Mouse (Mus musculus) left cerebral cortex, adult 8-10 months (tissue): Measurements from ENCODE around the gene Miga1. TPM values are rescaled to one million over a fixed set of nuclear protein-coding genes. Genes with fewer than 3 reads are reported as not detected.
A peak's percentile ranks its signal among the peaks of the same experiment; 100 is the strongest.

Experiments used
- DNase-seq, 2 experiments: peaks; one replicate each; pipeline ENCODE4 v3.0.0; 2022; ENCODE audit warnings: low spot score in 2 of 2
- total RNA-seq, 4 experiments: library from RNA; stranded (reverse); gene quantifications; 2 replicates each; pipeline ENCODE4 v1.2.4; 2022

The Miga1 gene
- total RNA-seq, 4 experiments from 2014 or later: 82.5 to 93.1 (median 87.5) TPM

- no peak for DNase-seq
These were observed 52.4 kb downstream of the Miga1 start for GRCm38 (mm10) chr3:152287810-152288209.

DNA sequence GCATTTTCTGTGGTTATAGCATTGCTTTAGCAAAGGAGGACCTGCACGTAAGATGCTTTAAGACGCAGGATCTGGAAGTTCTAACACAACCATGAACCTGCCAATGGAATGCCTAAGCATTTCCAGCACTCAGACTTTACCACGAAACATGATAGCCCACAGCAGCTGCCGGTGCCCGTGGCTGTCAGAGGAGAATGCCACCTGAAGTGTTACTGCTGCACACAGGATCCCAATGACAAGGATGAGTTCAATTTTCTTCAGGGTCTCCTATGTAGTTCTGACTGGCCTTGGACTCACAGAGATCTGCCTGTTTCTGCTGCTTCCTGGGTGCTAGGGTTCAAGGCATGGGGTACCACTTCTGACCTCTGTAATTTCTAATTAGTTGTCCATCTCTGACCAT, 55.4 kb downstream of the Miga1 start:
- no peak for DNase-seq

GRCm38 (mm10) chr3:152284306-152284705, 55.9 kb downstream of the Miga1 start:
- DNase-seq: no peak

GRCm38 (mm10) chr3:152282126-152282525, 58.1 kb downstream of the Miga1 start:
- no peak for DNase-seq

- no peak for DNase-seq
These were observed 61.8 kb downstream of the Miga1 start for GRCm38 (mm10) chr3:152278431-152278830.

- no peak for DNase-seq
These were observed 62.3 kb downstream of the Miga1 start for GRCm38 (mm10) chr3:152277912-152278311.

- DNase-seq: no peak
These were observed 63.3 kb downstream of the Miga1 start for GRCm38 (mm10) chr3:152276935-152277334.

GRCm38 (mm10) chr3:152275008-152275407, 65.2 kb downstream of the Miga1 start:
- DNase-seq: no peak

- DNase-seq: no peak
These were observed 67.1 kb downstream of the Miga1 start for GRCm38 (mm10) chr3:152272974-152273685.

DNA sequence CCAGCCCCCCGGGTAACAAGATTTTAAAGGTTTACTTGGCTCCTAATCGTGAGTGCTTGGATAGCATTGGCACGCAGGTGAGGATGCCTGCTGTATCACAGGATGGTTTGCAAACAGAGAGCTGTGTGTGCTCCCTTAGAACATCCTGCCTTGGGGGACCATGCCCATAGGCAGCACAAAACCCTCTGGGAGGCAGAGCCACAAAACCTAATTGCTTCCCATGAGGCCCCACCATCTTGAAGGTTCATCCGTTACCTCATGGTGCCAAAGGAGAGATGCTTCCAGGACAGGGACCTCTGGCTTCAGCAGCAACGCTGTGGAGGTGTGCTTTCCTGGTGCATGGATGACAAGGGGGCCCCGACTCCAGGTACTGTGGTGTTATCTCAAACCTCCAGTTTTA, 68.3 kb downstream of the Miga1 start:
- no peak for DNase-seq

DNA sequence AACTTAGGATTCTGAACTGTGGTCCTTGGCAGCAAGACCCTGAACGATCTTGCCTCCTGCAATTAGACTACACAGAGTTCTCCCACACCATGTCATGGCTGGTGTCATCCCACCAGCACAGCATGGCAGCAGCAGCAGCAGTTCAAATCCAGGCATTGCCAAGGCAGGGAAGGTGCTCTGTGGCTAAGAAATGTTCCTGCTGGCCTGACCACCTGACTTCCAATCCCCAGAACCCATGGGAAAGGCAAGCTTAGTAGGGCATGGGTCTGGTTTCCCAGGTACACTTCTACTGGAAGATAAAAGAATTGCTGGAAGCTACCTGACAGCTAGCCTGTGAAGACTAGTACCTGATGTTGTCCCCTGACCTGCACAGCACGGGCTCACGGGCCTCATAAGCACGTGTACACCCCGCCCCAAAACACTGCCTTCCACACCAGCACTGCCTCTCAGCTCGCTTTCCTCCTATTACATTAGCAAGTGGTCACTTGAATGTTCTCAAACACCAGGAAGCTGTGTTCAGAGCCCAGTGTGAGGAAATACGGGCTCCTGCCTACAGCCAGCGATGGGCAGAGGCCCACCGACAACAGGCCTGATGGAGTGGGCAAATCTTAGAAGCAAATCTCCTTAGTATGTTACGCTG, 69.0 kb downstream of the Miga1 start:
- no peak for DNase-seq

DNA sequence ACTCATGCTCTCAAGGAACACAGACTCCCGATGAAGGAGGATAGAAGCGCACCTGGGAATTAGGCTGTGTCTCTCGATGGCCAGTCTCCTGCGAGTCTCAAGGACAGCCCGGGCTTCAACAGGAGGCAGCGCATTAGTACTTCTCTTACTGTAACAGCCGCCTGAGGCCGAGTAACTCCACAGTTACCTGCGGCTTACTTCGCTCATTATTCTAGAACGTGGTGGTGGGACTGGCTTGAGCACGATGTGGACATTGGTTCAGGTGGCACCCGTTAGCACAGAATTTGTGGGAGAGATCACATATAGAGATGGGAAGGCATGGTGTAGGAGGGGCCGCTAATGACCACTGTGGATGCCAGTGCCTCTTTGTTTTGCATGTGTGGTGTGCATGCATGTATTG, 72.1 kb downstream of the Miga1 start:
- DNase-seq: no peak

DNA sequence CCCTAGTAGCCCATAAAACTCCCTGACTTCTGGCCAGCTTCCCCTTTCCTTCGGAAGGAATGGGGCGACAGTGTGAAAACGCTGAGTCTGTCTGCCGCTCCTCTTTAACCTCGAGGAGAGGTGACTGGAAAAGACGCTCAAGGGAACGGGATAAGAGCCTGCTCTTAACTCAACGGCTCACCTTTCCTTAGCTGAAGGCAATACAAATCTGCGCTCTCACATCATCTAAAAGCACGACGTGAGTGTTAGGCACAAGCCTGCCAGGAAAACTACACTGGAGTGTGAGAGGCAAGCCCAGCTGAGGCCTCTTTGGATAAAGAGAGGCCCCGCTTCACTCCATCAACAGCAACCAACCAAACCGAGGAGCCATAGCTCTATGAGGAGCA, 74.2 kb downstream of the Miga1 start, which contains the start of gene Nexn:
TSS of gene Nexn (minus strand) at position 315 of the 386 bp plus-strand sequence.
- no peak for DNase-seq

GRCm38 (mm10) chr3:152265351-152266035, 74.7 kb downstream of the Miga1 start:
- DNase-seq: no peak

DNA sequence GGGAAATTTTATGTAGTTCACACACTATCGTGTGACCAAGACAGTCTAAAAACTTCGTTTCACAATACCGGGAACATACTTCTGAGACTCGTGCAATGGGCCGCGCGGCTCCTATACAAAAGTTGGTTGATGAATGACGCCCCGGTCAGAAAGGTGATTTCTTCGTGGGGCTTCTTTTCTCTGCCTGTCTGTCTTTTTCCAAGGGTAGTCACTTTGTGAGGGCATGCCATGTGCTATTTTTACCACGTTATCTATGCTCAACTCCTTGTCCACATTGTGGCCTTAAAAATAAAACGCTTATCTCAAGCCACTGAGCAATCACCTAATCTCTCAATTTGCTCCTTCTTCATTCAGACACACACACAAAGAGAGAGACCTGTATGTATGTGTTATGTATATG, 75.4 kb downstream of the Miga1 start:
- no peak for DNase-seq

DNA sequence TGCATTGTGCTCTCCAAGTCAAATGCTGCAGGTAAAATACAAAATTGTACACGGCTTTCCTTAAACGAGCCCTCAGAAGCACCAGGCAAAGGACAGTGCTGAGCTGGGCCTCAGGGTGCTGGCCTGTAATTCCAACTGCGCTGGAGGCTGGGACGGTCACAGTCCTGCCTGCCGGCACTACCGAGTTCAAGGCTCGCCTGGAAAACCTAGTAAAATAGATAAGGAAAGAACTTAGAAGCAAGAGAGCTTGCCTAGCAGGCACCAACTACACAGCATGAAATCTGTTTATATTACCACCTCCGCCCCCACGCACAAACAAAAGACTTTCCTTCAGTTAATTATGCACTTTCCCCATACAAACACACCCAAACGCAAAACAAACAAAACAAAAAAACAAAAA, 75.8 kb downstream of the Miga1 start:
- DNase-seq: no peak

DNA sequence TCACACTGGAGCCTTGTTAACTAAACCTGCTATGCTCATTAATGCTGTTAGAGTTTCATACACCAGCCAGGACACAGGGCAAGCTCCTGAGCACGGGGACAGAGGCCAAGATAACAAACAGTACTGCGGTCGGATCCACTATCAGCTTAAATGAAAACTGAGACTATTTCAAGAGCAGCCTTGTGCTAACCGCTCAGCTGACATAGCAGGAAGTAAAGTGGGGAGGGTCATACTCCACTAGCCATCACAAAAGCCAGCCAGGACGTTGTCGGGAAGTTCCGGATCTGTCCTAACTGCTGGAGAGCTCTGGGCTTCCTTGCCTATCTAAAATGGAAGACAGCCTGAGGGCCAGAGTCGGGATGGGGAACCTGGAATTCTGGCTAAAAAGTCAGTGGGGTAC, 78.3 kb downstream of the Miga1 start:
- DNase-seq: no peak

DNA sequence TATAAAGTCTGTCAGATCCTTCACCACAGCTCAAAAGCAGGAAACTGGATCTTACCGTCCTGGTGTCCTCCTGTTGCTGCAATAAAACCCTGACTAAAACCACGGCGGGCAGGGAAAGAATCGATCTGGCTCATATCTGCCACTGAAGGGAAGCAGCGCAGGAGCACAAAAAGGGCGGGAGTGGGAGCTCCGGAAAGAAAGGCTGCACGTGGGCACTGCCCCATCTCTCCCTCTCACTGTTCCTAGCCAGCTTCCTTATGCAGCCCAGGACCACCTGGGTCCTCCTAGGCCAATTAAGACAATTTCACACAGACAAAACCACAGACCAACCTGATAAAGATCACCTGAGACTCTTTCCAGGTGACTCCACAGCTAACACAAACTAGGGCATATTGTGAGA, 78.8 kb downstream of the Miga1 start:
- no peak for DNase-seq

DNA sequence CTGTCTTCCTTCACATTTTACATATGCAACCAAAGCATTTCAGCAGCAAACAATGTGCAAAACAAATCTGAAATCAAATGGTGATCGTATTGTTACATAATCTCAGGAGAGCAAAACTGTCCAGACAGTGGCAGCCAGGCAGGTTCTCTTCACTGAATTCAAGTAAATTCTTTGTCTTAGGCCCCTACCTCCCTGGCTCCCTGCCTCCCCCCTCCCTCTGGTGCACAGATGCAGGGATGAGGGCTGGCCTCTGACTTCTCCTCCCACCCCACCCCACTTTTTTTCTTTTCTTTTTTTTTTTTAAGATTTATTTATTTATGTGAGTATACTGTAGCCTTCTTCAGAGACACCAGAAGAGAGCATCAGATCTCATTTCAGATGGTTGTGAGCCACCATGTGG, 79.8 kb downstream of the Miga1 start:
- no peak for DNase-seq

DNA sequence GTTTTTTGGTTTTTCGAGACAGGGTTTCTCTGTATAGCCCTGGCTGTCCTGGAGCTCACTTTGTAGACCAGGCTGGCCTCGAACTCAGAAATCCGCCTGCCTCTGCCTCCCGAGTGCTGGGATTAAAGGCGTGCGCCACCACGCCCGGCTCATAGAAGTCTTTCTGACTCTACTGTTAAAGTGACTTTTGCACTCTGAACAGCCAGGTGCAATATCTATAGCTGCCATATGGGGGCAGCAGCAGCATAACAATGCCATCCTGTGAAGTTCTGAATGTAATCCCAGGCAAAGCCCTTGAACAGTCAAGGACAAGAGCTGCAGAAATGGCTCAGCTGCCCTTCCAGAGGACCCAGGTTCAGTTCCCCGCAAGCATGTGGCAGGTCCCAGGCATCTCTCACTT, 80.8 kb downstream of the Miga1 start:
- peak; percentile 35 to 64 for DNase-seq

DNA sequence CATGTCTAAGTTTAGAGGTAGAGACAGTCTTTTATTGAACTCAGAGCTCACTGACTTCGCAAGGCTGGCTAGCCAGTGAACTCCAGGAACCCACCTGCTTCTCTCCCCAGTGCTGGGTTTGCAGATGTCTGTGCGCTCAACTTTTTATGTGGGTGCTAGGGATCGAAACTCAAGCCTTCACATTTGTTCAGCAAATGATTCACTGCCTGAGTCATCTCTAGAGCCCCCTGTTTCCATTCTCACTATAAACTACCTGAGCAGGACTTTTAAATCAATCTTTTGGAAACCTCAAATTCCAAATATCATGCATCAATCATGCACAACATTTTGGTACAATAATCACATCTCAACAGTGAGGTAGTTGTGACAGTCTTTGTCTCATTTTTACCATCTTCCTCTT, 82.7 kb downstream of the Miga1 start:
- DNase-seq: no peak

DNA sequence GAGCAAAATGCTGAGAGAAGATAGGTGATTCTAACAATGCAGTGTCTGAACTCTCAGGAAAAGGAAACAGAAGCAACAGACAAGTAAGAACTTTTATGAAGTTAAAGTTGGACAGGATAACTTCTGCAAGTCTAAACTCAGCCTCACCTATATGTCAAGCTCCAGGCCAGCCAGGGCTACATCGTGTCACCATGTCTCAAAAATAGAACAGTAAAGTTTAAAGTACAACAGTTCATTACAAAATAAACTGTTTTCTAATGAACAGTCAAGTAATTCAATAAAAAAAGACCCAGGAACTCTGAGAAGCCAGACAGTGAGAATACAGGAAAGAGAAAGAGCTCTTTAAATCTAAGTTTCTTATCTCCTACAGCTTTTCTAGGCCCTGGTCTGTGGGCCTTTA, 89.7 kb downstream of the Miga1 start:
- DNase-seq: no peak

- DNase-seq: no peak
These were observed 92.5 kb downstream of the Miga1 start for GRCm38 (mm10) chr3:152247708-152248107.
